Mouse (Mus musculus): Measurements from ENCODE around the gene Klrg1.

Klrg1 gene

DNA sequence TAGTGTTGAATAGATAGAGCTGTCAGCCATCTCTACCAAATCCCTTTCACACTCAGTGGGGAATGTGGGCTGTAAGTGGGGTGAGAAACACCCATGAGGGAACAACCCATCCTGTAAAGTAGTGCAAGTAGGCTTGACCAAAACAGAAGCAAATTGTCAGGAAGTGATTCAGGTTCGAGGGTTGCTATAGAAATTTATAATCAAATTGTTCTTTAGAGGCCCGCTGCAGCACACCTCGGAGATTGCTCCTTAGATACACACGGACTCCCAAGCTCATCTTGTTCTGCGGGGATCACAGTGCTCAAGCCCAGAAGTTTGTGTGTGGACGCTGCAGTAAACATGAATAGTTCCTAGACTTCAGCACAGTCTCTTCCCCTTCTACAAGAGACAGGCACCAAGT, at the start of gene Klrg1:
Klrg1 (minus strand) TSS at position 101 of the 400 bp plus-strand sequence.
- DNase-seq (ENCODE audit: low spot score), result no peak

DNA sequence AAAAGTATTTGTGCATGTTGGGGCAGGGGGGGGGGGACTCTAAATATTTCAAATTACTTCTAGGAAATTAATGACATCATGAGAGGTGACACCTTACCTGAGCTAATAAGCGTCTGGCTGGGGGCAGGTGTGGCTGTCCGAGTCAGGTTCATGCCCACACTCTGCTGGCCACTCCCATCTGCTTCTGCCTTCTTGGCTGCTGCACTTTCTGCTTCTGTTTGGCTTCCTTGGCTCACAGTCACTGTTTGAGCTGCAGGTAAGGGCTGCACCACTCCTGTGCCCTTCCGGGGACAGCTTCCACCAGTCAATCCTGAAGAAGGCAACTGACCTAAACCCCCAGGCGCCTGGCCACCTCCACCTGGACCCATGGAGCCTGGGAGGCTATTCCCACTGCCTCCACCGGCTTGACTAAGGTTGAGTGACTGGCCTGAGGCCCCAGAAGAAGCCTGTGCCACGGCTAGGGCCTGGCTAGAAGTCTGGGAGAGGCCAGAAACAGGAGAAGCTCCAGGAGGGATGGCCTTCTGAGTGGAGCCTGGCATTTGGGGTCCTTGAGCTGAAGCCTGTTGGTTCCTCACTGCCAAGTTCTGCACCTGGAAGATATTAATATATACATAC, 42.8 kb upstream of the Klrg1 start:
- no peak for DNase-seq (ENCODE audit: low spot score)

DNA sequence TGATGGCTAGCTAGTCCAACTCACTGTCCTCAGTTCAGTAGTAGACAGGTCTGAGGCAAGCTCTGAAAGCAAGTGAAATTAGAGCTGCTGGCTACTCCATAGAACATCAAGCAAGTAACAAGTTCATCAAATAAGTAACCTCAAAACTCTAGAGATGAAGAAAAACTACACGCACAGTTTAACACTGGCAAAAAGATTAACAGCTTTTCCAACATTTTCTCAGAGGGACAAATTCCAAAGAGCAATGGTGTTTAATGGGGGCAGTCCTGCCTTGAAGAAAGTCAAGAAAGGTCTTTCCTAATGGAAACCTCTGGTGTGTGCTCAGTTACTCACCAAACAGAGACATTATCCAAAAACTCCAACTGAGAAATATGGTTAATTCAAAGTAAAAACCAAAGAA, 36.0 kb upstream of the Klrg1 start:
- DNase-seq (ENCODE audit: low spot score), result no peak

DNA sequence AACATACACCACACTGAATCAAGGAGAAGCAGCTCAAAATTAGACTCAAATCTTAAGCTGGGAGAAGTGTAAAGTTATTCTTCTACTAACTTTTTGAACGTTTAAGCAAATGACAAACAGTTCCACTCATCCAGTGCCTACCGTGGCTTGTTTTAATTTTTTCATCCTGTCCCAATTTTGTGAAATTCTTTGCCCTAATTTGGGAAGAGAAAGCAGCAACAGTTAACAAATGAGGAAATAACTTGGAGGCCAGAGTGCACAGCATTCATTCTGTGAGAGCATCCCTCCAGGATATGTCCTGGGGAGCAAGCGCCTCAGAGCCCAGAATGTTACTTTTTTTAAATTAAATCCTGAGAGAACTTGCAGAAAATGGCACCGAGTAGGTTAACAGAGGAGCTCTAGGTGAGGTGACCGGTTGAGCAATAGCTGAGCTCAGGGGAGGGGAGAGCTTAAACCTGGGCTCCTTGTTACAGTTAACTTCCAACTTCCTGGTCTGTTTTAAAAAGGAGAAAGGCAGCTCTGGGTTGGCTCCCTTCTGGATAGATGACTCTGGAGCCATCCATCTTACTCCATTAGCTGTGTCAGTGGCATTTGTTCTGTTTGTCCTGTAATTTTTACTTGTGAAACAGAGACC, 27.6 kb upstream of the Klrg1 start:
- peak; percentile 24 for DNase-seq (ENCODE audit: low spot score)

GRCm38 (mm10) chr6:122309446-122309960, 26.8 kb upstream of the Klrg1 start:
- DNase-seq (ENCODE audit: low spot score), result no peak

- DNase-seq (ENCODE audit: low spot score), result peak; percentile 99
Measured at GRCm38 (mm10) chr6:122308505-122309393, 26.1 kb upstream of the Klrg1 start, which contains the start of gene M6pr. Gene M6pr (plus strand): TSS chr6:122308720.

DNA sequence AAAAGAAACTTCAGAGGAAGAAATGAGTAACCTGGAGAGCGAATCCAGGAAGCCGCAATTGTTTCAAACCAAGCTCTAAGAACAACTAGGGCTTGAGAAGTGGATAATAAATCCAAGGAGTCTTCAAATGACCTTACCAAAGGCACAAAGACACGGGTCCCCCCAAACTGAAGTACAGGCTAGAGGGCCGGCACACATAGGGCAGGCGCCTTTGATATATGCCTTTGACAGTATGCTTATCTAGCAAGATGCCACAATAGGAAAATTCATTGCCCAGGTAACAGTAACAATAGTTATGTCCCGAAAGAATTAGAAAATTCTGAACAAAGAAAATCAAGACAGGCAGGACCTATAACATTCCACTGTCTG, 25.4 kb upstream of the Klrg1 start:
- DNase-seq (ENCODE audit: low spot score), result no peak

- no peak for DNase-seq (ENCODE audit: low spot score)
Measured at GRCm38 (mm10) chr6:122306707-122307106, 24.0 kb upstream of the Klrg1 start.

- DNase-seq (ENCODE audit: low spot score), result peak; percentile 17
Measured at GRCm38 (mm10) chr6:122304790-122305555, 22.3 kb upstream of the Klrg1 start.

- DNase-seq (ENCODE audit: low spot score), result peak; percentile 69
Measured at GRCm38 (mm10) chr6:122304355-122304754, 21.7 kb upstream of the Klrg1 start.

GRCm38 (mm10) chr6:122303526-122303925, 20.8 kb upstream of the Klrg1 start:
- no peak for DNase-seq (ENCODE audit: low spot score)

DNA sequence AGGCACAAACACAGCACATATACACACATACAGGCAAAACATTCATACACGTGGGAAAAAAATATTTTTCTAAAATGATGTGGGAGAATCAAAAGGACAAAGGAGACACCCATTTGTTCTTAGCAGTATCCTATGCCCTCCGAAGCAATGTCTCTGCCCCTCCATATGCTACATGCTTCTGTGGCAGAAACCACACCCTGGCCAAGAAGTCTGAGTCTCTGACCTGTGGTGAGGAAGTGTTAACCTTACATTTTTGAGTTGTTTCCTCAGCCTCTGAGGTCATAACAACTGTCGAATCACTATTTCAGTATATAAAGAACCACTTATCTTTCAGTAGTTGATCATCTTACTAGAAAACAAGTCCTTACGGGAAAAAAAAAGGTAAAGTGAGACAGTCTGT, 20.0 kb upstream of the Klrg1 start:
- no peak for DNase-seq (ENCODE audit: low spot score)

DNA sequence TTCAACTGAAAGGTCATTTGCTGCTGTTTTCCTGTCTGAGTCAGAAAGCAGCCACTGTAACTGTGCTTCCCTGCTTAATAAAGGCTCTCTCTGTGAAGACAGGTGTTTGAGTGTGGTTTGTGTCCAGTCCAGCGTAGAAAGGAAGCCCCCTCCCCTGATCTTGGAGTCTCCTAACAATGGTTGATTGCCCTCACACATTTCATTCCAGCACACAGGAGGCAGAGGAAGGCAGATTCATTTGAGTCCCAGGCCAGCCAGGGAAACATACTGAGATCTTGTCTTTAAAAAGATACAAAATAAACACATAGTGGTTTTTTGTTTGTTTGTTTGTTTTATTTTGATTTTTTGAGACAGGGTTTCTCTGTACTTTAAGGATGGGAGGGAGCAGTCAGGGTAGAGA, 19.4 kb upstream of the Klrg1 start:
- no peak for DNase-seq (ENCODE audit: low spot score)

DNA sequence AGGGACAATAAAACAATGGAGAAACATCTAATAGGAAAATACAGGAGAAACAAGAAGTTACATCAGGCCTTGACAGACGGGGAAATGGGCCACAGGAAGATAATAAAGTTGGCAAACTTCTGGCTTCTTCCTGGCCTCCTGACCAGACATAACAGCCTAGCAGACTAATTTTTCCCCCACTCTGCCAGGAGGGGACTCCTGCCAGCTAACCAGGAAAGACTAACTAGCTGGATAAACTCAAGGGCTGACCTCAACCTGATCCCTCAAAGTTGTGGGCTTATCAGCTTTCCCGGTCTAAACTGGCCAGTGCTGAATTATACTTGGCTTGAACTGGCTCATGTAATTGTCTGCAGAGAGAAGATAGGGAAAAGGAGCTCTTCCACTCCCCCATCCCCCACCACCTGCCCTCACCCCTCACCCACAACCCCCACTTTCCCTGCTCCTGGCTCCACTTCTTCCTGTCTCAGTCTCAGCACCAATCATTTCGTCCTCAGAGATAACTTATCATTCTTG, 17.0 kb upstream of the Klrg1 start:
- no peak for DNase-seq (ENCODE audit: low spot score)

GRCm38 (mm10) chr6:122298223-122298609, 15.5 kb upstream of the Klrg1 start:
- no peak for DNase-seq (ENCODE audit: low spot score)

GRCm38 (mm10) chr6:122297279-122298222, 14.9 kb upstream of the Klrg1 start:
- no peak for DNase-seq (ENCODE audit: low spot score)

DNA sequence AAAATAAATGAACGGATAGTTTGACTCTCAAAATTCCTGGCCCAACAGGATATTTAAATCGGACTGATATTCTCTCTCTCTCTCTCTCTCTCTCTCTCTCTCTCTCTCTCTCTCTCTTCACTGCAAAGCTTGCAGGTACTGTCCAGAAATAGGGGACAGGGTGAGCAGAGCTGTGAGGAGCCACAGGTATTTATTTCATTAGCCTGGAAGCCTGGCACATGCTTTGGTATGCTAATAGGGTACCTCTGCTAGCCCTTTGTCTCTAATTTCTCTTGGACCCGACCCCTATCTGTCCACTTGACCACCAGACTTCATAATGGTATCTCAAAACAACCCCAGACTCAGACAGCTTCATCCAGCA, 14.2 kb upstream of the Klrg1 start:
- no peak for DNase-seq (ENCODE audit: low spot score)

GRCm38 (mm10) chr6:122295242-122295641, 12.6 kb upstream of the Klrg1 start:
- no peak for DNase-seq (ENCODE audit: low spot score)

GRCm38 (mm10) chr6:122294290-122294689, 11.6 kb upstream of the Klrg1 start:
- no peak for DNase-seq (ENCODE audit: low spot score)

DNA sequence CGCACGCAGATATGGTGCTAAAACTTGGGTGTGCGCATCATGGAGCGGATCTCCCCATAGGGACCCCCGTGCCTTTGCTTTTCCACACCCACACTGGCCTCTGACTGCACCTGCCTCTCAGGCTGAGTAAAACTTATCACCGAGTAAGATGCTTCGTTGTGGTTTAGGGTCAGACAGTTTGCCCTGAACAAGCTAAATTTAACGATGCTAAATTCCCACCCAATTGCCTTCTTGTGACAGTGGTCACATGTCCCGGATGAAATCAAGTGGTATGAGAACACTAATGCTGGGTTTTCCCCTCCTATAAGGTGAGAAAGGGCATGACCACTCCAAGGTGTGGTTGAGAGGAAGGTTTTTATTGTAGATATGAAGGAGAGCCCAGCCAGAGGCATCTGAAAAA, 11.1 kb upstream of the Klrg1 start:
- DNase-seq (ENCODE audit: low spot score), result no peak

GRCm38 (mm10) chr6:122293121-122293520, 10.4 kb upstream of the Klrg1 start:
- no peak for DNase-seq (ENCODE audit: low spot score)
